Mouse (Mus musculus): ENCODE measurements around the gene Igsf11.

The Igsf11 gene

GRCm38 (mm10) chr16:38892371-38892770 lies at the start of gene Igsf11:
Gene Igsf11, plus strand, starts transcription at chr16:38892671.
- no peak for DNase-seq (ENCODE audit: low spot score)

- DNase-seq (ENCODE audit: low spot score), result no peak
Measured at GRCm38 (mm10) chr16:38858120-38858749, 34.2 kb upstream of the Igsf11 start.

- no peak for DNase-seq (ENCODE audit: low spot score)
Measured at GRCm38 (mm10) chr16:38860548-38860947, 31.9 kb upstream of the Igsf11 start.

GRCm38 (mm10) chr16:38864358-38864757 lies 28.1 kb upstream of the Igsf11 start:
- DNase-seq (ENCODE audit: low spot score), result no peak

- DNase-seq (ENCODE audit: low spot score), result no peak
Measured at GRCm38 (mm10) chr16:38873231-38873630, 19.2 kb upstream of the Igsf11 start.

GRCm38 (mm10) chr16:38874481-38874880 lies 18.0 kb upstream of the Igsf11 start:
- no peak for DNase-seq (ENCODE audit: low spot score)

- DNase-seq (ENCODE audit: low spot score), result no peak
Measured at GRCm38 (mm10) chr16:38898816-38899425, 6.5 kb downstream of the Igsf11 start.

GRCm38 (mm10) chr16:38900024-38900423 lies 7.6 kb downstream of the Igsf11 start:
- DNase-seq (ENCODE audit: low spot score), result no peak

- peak; percentile 62 for DNase-seq (ENCODE audit: low spot score)
Measured at GRCm38 (mm10) chr16:38902111-38902778, 9.8 kb downstream of the Igsf11 start.

- DNase-seq (ENCODE audit: low spot score), result no peak
Measured at GRCm38 (mm10) chr16:38903020-38903419, 10.5 kb downstream of the Igsf11 start.

GRCm38 (mm10) chr16:38904202-38904601 lies 11.7 kb downstream of the Igsf11 start:
- no peak for DNase-seq (ENCODE audit: low spot score)

- no peak for DNase-seq (ENCODE audit: low spot score)
Measured at GRCm38 (mm10) chr16:38905911-38906310, 13.4 kb downstream of the Igsf11 start.

GRCm38 (mm10) chr16:38908304-38908703 lies 15.8 kb downstream of the Igsf11 start:
- DNase-seq (ENCODE audit: low spot score), result no peak

- no peak for DNase-seq (ENCODE audit: low spot score)
Measured at GRCm38 (mm10) chr16:38909506-38909905, 17.0 kb downstream of the Igsf11 start.

- no peak for DNase-seq (ENCODE audit: low spot score)
Measured at GRCm38 (mm10) chr16:38910088-38910487, 17.6 kb downstream of the Igsf11 start.

- no peak for DNase-seq (ENCODE audit: low spot score)
Measured at GRCm38 (mm10) chr16:38915451-38915850, 23.0 kb downstream of the Igsf11 start.

- DNase-seq (ENCODE audit: low spot score), result no peak
Measured at GRCm38 (mm10) chr16:38916053-38916786, 23.7 kb downstream of the Igsf11 start.

- DNase-seq (ENCODE audit: low spot score), result no peak
Measured at GRCm38 (mm10) chr16:38916885-38917284, 24.4 kb downstream of the Igsf11 start.

- no peak for DNase-seq (ENCODE audit: low spot score)
Measured at GRCm38 (mm10) chr16:38918121-38918520, 25.6 kb downstream of the Igsf11 start.

GRCm38 (mm10) chr16:38920488-38920887 lies 28.0 kb downstream of the Igsf11 start:
- no peak for DNase-seq (ENCODE audit: low spot score)

- DNase-seq (ENCODE audit: low spot score), result no peak
Measured at GRCm38 (mm10) chr16:38924940-38925339, 32.5 kb downstream of the Igsf11 start.

GRCm38 (mm10) chr16:38928760-38929159 lies 36.3 kb downstream of the Igsf11 start:
- DNase-seq (ENCODE audit: low spot score), result no peak

GRCm38 (mm10) chr16:38931519-38931918 lies 39.0 kb downstream of the Igsf11 start:
- DNase-seq (ENCODE audit: low spot score), result no peak

All from spleen, adult 12 weeks (tissue).